Mouse (Mus musculus): Measurements from ENCODE around the gene Stxbp5. TPM values are rescaled to one million over a fixed set of nuclear protein-coding genes. Genes with fewer than 3 reads are reported as not detected.
"Not testable (repeated sequence)": the region's sequence is repeated elsewhere in the genome, so short reads cannot be mapped to it uniquely, and the experiment has no call there.

Stxbp5 gene
- polyA plus RNA-seq, 1 experiment from 2014 or later, result 7.8 TPM

GRCm38 (mm10) chr10:9888655-9889054, 12.2 kb downstream of the Stxbp5 start:
- Histone ChIP-seq H3K36me3 (peaks cover 5% of the 10 kb centered on the region), H3K9ac (no peak overlapping the region), H3K27me3 (no peaks in the 10 kb centered on the region), H3K9me3 (no peaks in the 10 kb centered on the region), H3K4me1 (replicated peaks) (no peaks in the 10 kb centered on the region), H3K27ac (no peak overlapping the region), H3K4me2 (no peak overlapping the region), H3K4me3 (no peak overlapping the region)
- WGBS, result 82% methylated on average over 4 of the region's 4 CpGs
- no peak for ATAC-seq (ENCODE audit: low FRiP score)

- not testable (repeated sequence) for H3K9ac ChIP-seq; H3K4me1 ChIP-seq (replicated peaks); H3K36me3 ChIP-seq; ATAC-seq (ENCODE audit: low FRiP score); H3K4me2 ChIP-seq; H3K27ac ChIP-seq; H3K4me3 ChIP-seq; H3K27me3 ChIP-seq; H3K9me3 ChIP-seq
- WGBS, result 88% methylated on average over 5 of the region's 5 CpGs
Observed at GRCm38 (mm10) chr10:9881781-9882320, 19.0 kb downstream of the Stxbp5 start.

- H3K27ac ChIP-seq, result no peak overlapping the region
- H3K9me3 ChIP-seq, result no peaks in the 10 kb centered on the region
- peaks cover 6% of the 10 kb centered on the region; the same call in 1 of the 2 replicates for H3K4me1 ChIP-seq (replicated peaks)
- no peak overlapping the region for H3K4me2 ChIP-seq
- no peaks in the 10 kb centered on the region for H3K36me3 ChIP-seq
- 76% methylated on average over 6 of the region's 6 CpGs for WGBS
- ATAC-seq (ENCODE audit: low FRiP score), result no peak
- no peaks in the 10 kb centered on the region for H3K27me3 ChIP-seq
- no peak overlapping the region for H3K4me3 ChIP-seq
- H3K9ac ChIP-seq, result no peak overlapping the region
Observed at GRCm38 (mm10) chr10:9880070-9880728, 20.7 kb downstream of the Stxbp5 start.

- H3K36me3 ChIP-seq, result no peaks in the 10 kb centered on the region
- no peaks in the 10 kb centered on the region for H3K9me3 ChIP-seq
- no peak overlapping the region for H3K27ac ChIP-seq
- WGBS, result 76% methylated on average over 6 of the region's 6 CpGs
- H3K4me2 ChIP-seq, result no peak overlapping the region
- no peak overlapping the region for H3K4me3 ChIP-seq
- peak; percentile 68; the same call in 1 of the 2 replicates for ATAC-seq (ENCODE audit: low FRiP score)
- peaks cover 6% of the 10 kb centered on the region; the same call in 1 of the 2 replicates for H3K4me1 ChIP-seq (replicated peaks)
- no peak overlapping the region for H3K9ac ChIP-seq
- no peaks in the 10 kb centered on the region for H3K27me3 ChIP-seq
Observed at GRCm38 (mm10) chr10:9878821-9879489, 21.9 kb downstream of the Stxbp5 start.

GRCm38 (mm10) chr10:9875905-9876304, 25.0 kb downstream of the Stxbp5 start:
- no peak for ATAC-seq (ENCODE audit: low FRiP score)
- Histone ChIP-seq H3K36me3 (no peaks in the 10 kb centered on the region), H3K9me3 (no peaks in the 10 kb centered on the region), H3K9ac (no peak overlapping the region), H3K4me2 (no peak overlapping the region), H3K4me1 (replicated peaks) (peaks cover 6% of the 10 kb centered on the region; the same call in 1 of the 2 replicates), H3K27me3 (no peaks in the 10 kb centered on the region), H3K27ac (no peak overlapping the region), H3K4me3 (no peak overlapping the region)
- 88% methylated on average over 3 of the region's 3 CpGs for WGBS

- H3K36me3 ChIP-seq, result no peaks in the 10 kb centered on the region
- no peak overlapping the region for H3K4me2 ChIP-seq
- H3K27ac ChIP-seq, result no peak overlapping the region
- WGBS, result 81% methylated on average over 2 of the region's 2 CpGs
- H3K9ac ChIP-seq, result no peak overlapping the region
- no peak overlapping the region for H3K4me3 ChIP-seq
- 0 out of 2 replicates have a peak, but pooled peaks have one; percentile 12 for ATAC-seq (ENCODE audit: low FRiP score)
- no peaks in the 10 kb centered on the region for H3K27me3 ChIP-seq
- no peaks in the 10 kb centered on the region for H3K9me3 ChIP-seq
- H3K4me1 ChIP-seq (replicated peaks), result peaks cover 5% of the 10 kb centered on the region; the same call in 1 of the 2 replicates
Observed at GRCm38 (mm10) chr10:9872143-9872542, 28.7 kb downstream of the Stxbp5 start.

- H3K9me3 ChIP-seq, result no peaks in the 10 kb centered on the region
- H3K4me2 ChIP-seq, result no peak overlapping the region
- WGBS, result 69% methylated on average over 17 of the region's 17 CpGs
- no peaks in the 10 kb centered on the region for H3K27me3 ChIP-seq
- no peak for ATAC-seq (ENCODE audit: low FRiP score)
- H3K4me3 ChIP-seq, result no peak overlapping the region
- no peak overlapping the region for H3K9ac ChIP-seq
- no peak overlapping the region for H3K27ac ChIP-seq
- no peaks in the 10 kb centered on the region for H3K36me3 ChIP-seq
- H3K4me1 ChIP-seq (replicated peaks), result peaks cover 10% of the 10 kb centered on the region; the same call in 1 of the 2 replicates
Observed at GRCm38 (mm10) chr10:9866793-9867579, 33.9 kb downstream of the Stxbp5 start.

- Histone ChIP-seq H3K4me1 (replicated peaks) (peaks cover 7% of the 10 kb centered on the region; the same call in 1 of the 2 replicates), H3K36me3 (peaks cover 5% of the 10 kb centered on the region), H3K9me3 (no peaks in the 10 kb centered on the region), H3K4me2 (no peak overlapping the region), H3K4me3 (no peak overlapping the region), H3K27me3 (no peaks in the 10 kb centered on the region), H3K27ac (no peak overlapping the region), H3K9ac (no peak overlapping the region)
- WGBS, result 86% methylated on average over 4 of the region's 4 CpGs
- ATAC-seq (ENCODE audit: low FRiP score), result no peak
Observed at GRCm38 (mm10) chr10:9860022-9860421, 40.9 kb downstream of the Stxbp5 start.

- Histone ChIP-seq H3K9me3 (no peaks in the 10 kb centered on the region), H3K27me3 (no peaks in the 10 kb centered on the region), H3K4me3 (no peak overlapping the region), H3K27ac (0 out of 2 replicates have a peak overlapping the region, but pooled peaks have one; percentile 23), H3K4me1 (replicated peaks) (peaks cover 7% of the 10 kb centered on the region; the same call in 1 of the 2 replicates), H3K9ac (no peak overlapping the region), H3K4me2 (no peak overlapping the region), H3K36me3 (peaks cover 9% of the 10 kb centered on the region)
- 81% methylated on average over 3 of the region's 3 CpGs for WGBS
- no peak for ATAC-seq (ENCODE audit: low FRiP score)
Observed at GRCm38 (mm10) chr10:9859476-9859875, 41.4 kb downstream of the Stxbp5 start.

GRCm38 (mm10) chr10:9857850-9858249, 43.0 kb downstream of the Stxbp5 start:
- WGBS, result 60% methylated on average over 2 of the region's 2 CpGs

GRCm38 (mm10) chr10:9856792-9857191, 44.1 kb downstream of the Stxbp5 start:
- Histone ChIP-seq H3K9me3 (0 out of 2 replicates have a peak, but pooled peaks cover 4% of the 10 kb centered on the region), H3K4me1 (replicated peaks) (0 out of 2 replicates have a peak, but pooled peaks cover 3% of the 10 kb centered on the region), H3K4me3 (no peak overlapping the region), H3K36me3 (peaks cover 17% of the 10 kb centered on the region), H3K27ac (no peak overlapping the region), H3K27me3 (no peaks in the 10 kb centered on the region), H3K9ac (no peak overlapping the region), H3K4me2 (no peak overlapping the region)
- ATAC-seq (ENCODE audit: low FRiP score), result no peak
- 82% methylated on average over 9 of the region's 9 CpGs for WGBS

More at GRCm38 (mm10) chr10:9857850-9858249, 43.0 kb downstream of the Stxbp5 start:
- H3K4me2 ChIP-seq, result no peak overlapping the region
- no peak overlapping the region for H3K4me3 ChIP-seq
- H3K27ac ChIP-seq, result no peak overlapping the region
- peaks cover 16% of the 10 kb centered on the region for H3K36me3 ChIP-seq
- ATAC-seq (ENCODE audit: low FRiP score), result no peak
- H3K9ac ChIP-seq, result no peak overlapping the region
- no peaks in the 10 kb centered on the region for H3K9me3 ChIP-seq
- 0 out of 2 replicates have a peak, but pooled peaks cover 3% of the 10 kb centered on the region for H3K4me1 ChIP-seq (replicated peaks)
- H3K27me3 ChIP-seq, result no peaks in the 10 kb centered on the region

GRCm38 (mm10) chr10:9846408-9846807, 54.5 kb downstream of the Stxbp5 start:
- 98% methylated on average over 4 of the region's 4 CpGs for WGBS
- H3K4me2 ChIP-seq, result no peak overlapping the region
- no peaks in the 10 kb centered on the region for H3K9me3 ChIP-seq
- no peak overlapping the region for H3K9ac ChIP-seq
- H3K36me3 ChIP-seq, result peaks cover 8% of the 10 kb centered on the region
- no peak overlapping the region for H3K4me3 ChIP-seq
- no peak for ATAC-seq (ENCODE audit: low FRiP score)
- H3K27ac ChIP-seq, result no peak overlapping the region
- no peaks in the 10 kb centered on the region for H3K27me3 ChIP-seq
- H3K4me1 ChIP-seq (replicated peaks), result no peaks in the 10 kb centered on the region

Data from hindbrain, embryonic 13.5 days (tissue).